Mouse (Mus musculus) embryonic facial prominence, embryonic 14.5 days (tissue): ENCODE measurements around the gene Map3k20. TPM values are rescaled to one million over a fixed set of nuclear protein-coding genes. Genes with fewer than 3 reads are reported as not detected.

Experiments
- ATAC-seq: fragments of 200-750 bp; cut with Nextera tagmentation; 2 replicates; pipeline ENCODE4 v1.8.0; 2017; ENCODE audit warnings: low read depth, moderate number of reproducible peaks, moderate TSS enrichment
- DNase-seq: peaks from one replicate; pipeline ENCODE4 v3.0.0-alpha.2; 2015; ENCODE audit warnings: low spot score
- H3K27ac ChIP-seq: fragments of 300-500 bp; sonication (generic); replicated peaks from 2 replicates; pipeline ENCODE4 v1.5.1; 2014; ENCODE audit warnings: low read depth, mild to moderate bottlenecking, low read length, moderate library complexity
- H3K27me3 ChIP-seq: fragments of 300-500 bp; sonication (generic); replicated peaks from 2 replicates; pipeline ENCODE4 v1.6.1; 2014; ENCODE audit warnings: low read length; ENCODE audit not compliant: control insufficient read depth, insufficient read depth
- H3K36me3 ChIP-seq: fragments of 300-500 bp; sonication (generic); 2 replicates; pipeline ENCODE4 v1.6.1; 2014; ENCODE audit warnings: low read length, mixed read lengths; ENCODE audit not compliant: control insufficient read depth, insufficient read depth
- H3K4me1 ChIP-seq: fragments of 300-500 bp; sonication (generic); 2 replicates; pipeline ENCODE4 v1.6.1; 2014; ENCODE audit warnings: antibody characterized with exemption, low read length; ENCODE audit not compliant: control insufficient read depth, insufficient read depth
- H3K4me2 ChIP-seq: fragments of 300-500 bp; sonication (generic); 2 replicates; pipeline ENCODE4 v1.6.1; 2014; ENCODE audit warnings: low read depth, mild to moderate bottlenecking, low read length, moderate library complexity, mixed read lengths
- H3K4me3 ChIP-seq: fragments of 300-500 bp; sonication (generic); 2 replicates; pipeline ENCODE4 v1.5.1; 2014; ENCODE audit warnings: low read depth, mild to moderate bottlenecking, low read length
- H3K9ac ChIP-seq: fragments of 300-500 bp; sonication (generic); 2 replicates; pipeline ENCODE4 v1.6.1; 2014; ENCODE audit warnings: low read depth, mild to moderate bottlenecking, low read length, moderate library complexity, mixed read lengths
- H3K9me3 ChIP-seq: fragments of 300-500 bp; sonication (generic); 2 replicates; pipeline ENCODE4 v1.6.1; 2016; ENCODE audit warnings: low read length; ENCODE audit not compliant: control insufficient read depth
- WGBS: fragments of 180-500 bp; shearing (Covaris S2); extraction: QIAGEN DNeasy Blood & Tissue Kit; methylation state at CpG from one replicate; pipeline ENCODE4 v1.1.7; 2014; 5-methylcytosine and 5-hydroxymethylcytosine counted together
- polyA plus RNA-seq: library from polyadenylated mRNA; unstranded; fragments of >200 nt; fragmentation: Nextera tagmentation; extraction: Ambion mirVana; gene quantifications from 2 replicates; pipeline ENCODE4 v1.2.1, GENCODE M21; 2014

The Map3k20 gene
- polyA plus RNA-seq, 1 experiment from 2014 or later: 22.3 TPM

GRCm38 (mm10) chr2:72383321-72383720 lies 97.9 kb downstream of the Map3k20 start:
- WGBS: 64% methylated on average over 11 of the region's 11 CpGs
- peaks cover 19% of the 10 kb centered on the region for H3K36me3 ChIP-seq
- ATAC-seq (no peak), DNase-seq (peak; percentile 33)
- no peak overlapping the region for H3K4me2 ChIP-seq
- no peak overlapping the region for H3K9ac ChIP-seq
- no peak overlapping the region for H3K27ac ChIP-seq
- H3K4me3 ChIP-seq: no peak overlapping the region
- no peaks in the 10 kb centered on the region for H3K4me1 ChIP-seq
- H3K27me3 ChIP-seq: no peaks in the 10 kb centered on the region
- no peaks in the 10 kb centered on the region for H3K9me3 ChIP-seq

- Histone ChIP-seq H3K4me2 (no peak overlapping the region), H3K27ac (no peak overlapping the region), H3K27me3 (no peaks in the 10 kb centered on the region), H3K36me3 (0 out of 2 replicates have a peak, but pooled peaks cover under 1% of the 10 kb centered on the region), H3K9ac (no peak overlapping the region), H3K9me3 (no peaks in the 10 kb centered on the region), H3K4me1 (no peaks in the 10 kb centered on the region), H3K4me3 (no peak overlapping the region)
- 89% methylated on average over 13 of the region's 13 CpGs for WGBS
- DNase-seq (no peak), ATAC-seq (no peak)
Observed at GRCm38 (mm10) chr2:72389411-72389810, 104.0 kb downstream of the Map3k20 start.

- ATAC-seq (peak; percentile 38; the same call in 1 of the 2 replicates), DNase-seq (peak; percentile 86)
- Histone ChIP-seq H3K9me3 (0 out of 2 replicates have a peak, but pooled peaks cover 2% of the 10 kb centered on the region), H3K4me1 (no peaks in the 10 kb centered on the region), H3K9ac (no peak overlapping the region), H3K27me3 (no peaks in the 10 kb centered on the region), H3K36me3 (peaks cover 6% of the 10 kb centered on the region; the same call in 1 of the 2 replicates), H3K4me2 (no peak overlapping the region), H3K4me3 (no peak overlapping the region), H3K27ac (no peak overlapping the region)
- WGBS: 21% methylated on average over 9 of the region's 9 CpGs
Observed at GRCm38 (mm10) chr2:72389942-72390341, 104.5 kb downstream of the Map3k20 start.

GRCm38 (mm10) chr2:72390474-72390873 lies 105.0 kb downstream of the Map3k20 start:
- ATAC-seq (no peak), DNase-seq (no peak)
- peaks cover 11% of the 10 kb centered on the region; the same call in 1 of the 2 replicates for H3K36me3 ChIP-seq
- H3K4me2 ChIP-seq: no peak overlapping the region
- no peaks in the 10 kb centered on the region for H3K4me1 ChIP-seq
- no peak overlapping the region for H3K27ac ChIP-seq
- no peaks in the 10 kb centered on the region for H3K27me3 ChIP-seq
- H3K9me3 ChIP-seq: 0 out of 2 replicates have a peak, but pooled peaks cover 7% of the 10 kb centered on the region
- no peak overlapping the region for H3K4me3 ChIP-seq
- H3K9ac ChIP-seq: no peak overlapping the region
- WGBS: 74% methylated on average over 6 of the region's 6 CpGs

DNA sequence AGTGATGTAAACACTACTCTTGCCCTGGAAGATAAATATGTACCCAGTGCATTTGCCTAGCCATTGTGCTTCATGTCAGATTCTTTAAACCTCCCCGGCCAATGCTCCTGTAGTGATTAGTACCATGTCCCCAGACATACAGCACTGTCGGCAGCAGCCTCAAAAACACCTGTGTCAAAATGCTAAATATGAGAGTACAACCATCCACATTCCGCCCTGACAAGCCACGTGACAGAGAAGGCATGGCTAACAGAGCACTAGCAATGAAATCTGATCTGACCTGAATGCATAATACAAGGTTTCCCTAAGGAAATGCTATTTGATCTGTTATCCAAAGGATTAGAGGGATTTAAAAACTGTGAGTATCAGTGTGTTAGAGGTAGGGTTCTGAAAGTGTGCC lies 105.6 kb downstream of the Map3k20 start:
- ATAC-seq (peak; percentile 88), DNase-seq (peak; percentile 69)
- no peaks in the 10 kb centered on the region for H3K4me1 ChIP-seq
- H3K9me3 ChIP-seq: peaks cover 10% of the 10 kb centered on the region; the same call in 1 of the 2 replicates
- 36% methylated on average over 4 of the region's 4 CpGs for WGBS
- H3K27ac ChIP-seq: no peak overlapping the region
- no peak overlapping the region for H3K9ac ChIP-seq
- no peak overlapping the region for H3K4me3 ChIP-seq
- H3K27me3 ChIP-seq: no peaks in the 10 kb centered on the region
- H3K4me2 ChIP-seq: no peak overlapping the region
- H3K36me3 ChIP-seq: peaks cover 11% of the 10 kb centered on the region; the same call in 1 of the 2 replicates

GRCm38 (mm10) chr2:72391721-72392120 lies 106.3 kb downstream of the Map3k20 start:
- Histone ChIP-seq H3K27me3 (no peaks in the 10 kb centered on the region), H3K36me3 (peaks cover 11% of the 10 kb centered on the region; the same call in 1 of the 2 replicates), H3K27ac (no peak overlapping the region), H3K4me2 (no peak overlapping the region), H3K4me1 (no peaks in the 10 kb centered on the region), H3K4me3 (no peak overlapping the region), H3K9ac (no peak overlapping the region), H3K9me3 (peaks cover 13% of the 10 kb centered on the region; the same call in 1 of the 2 replicates)
- DNase-seq (no peak), ATAC-seq (no peak)
- 92% methylated on average over 2 of the region's 2 CpGs for WGBS

DNA sequence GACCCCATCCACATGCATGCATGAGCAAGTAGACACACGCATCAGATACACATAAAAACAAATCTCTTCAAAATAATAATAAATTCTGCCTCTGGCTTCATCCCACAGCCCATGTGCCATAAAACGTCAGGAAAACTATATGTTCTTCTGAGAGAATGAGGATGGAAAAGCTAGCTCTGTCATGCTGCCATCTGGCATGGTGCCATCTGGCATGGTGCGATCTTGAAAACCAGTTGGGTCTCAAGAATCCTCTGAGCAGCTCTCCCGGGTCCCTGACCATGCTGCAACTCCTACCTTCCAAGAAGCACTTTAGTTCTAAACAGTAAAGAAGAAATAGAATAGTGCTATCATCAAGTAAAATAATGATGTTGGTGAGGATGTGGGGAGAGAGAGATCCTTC lies 106.9 kb downstream of the Map3k20 start:
- WGBS: 46% methylated on average over 4 of the region's 4 CpGs
- DNase-seq (no peak), ATAC-seq (no peak)
- Histone ChIP-seq H3K36me3 (peaks cover 11% of the 10 kb centered on the region; the same call in 1 of the 2 replicates), H3K4me2 (no peak overlapping the region), H3K9me3 (peaks cover 13% of the 10 kb centered on the region; the same call in 1 of the 2 replicates), H3K27me3 (no peaks in the 10 kb centered on the region), H3K4me3 (no peak overlapping the region), H3K9ac (no peak overlapping the region), H3K4me1 (no peaks in the 10 kb centered on the region), H3K27ac (no peak overlapping the region)

GRCm38 (mm10) chr2:72396934-72397333 lies 111.5 kb downstream of the Map3k20 start:
- H3K4me2 ChIP-seq: no peak overlapping the region
- WGBS: 84% methylated on average over 6 of the region's 6 CpGs
- H3K27ac ChIP-seq: no peak overlapping the region
- H3K9me3 ChIP-seq: peaks cover 13% of the 10 kb centered on the region; the same call in 1 of the 2 replicates
- no peak overlapping the region for H3K9ac ChIP-seq
- H3K4me3 ChIP-seq: no peak overlapping the region
- no peaks in the 10 kb centered on the region for H3K27me3 ChIP-seq
- no peak for ATAC-seq
- no peaks in the 10 kb centered on the region for H3K4me1 ChIP-seq
- peaks cover 11% of the 10 kb centered on the region; the same call in 1 of the 2 replicates for H3K36me3 ChIP-seq
- no peak for DNase-seq

DNA sequence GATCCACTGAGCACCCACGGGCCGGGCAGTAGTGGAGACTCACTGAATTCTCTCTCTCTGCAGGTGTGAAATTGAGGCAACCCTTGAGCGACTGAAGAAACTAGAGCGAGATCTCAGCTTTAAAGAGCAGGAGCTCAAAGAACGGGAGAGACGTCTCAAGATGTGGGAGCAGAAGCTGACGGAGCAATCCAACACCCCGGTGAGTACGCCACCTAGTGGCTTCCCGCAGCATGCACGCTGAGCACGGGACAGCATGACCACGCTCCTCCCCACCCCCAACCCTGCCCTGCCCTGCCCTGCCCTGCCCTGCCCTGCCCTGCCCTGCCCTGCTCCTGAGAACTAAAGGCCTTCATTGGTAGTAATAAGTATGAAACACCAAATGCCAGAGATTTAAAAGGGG lies 112.8 kb downstream of the Map3k20 start:
- 23% methylated on average over 13 of the region's 13 CpGs for WGBS
- Histone ChIP-seq H3K36me3 (peaks cover 16% of the 10 kb centered on the region; the same call in 1 of the 2 replicates), H3K27me3 (no peaks in the 10 kb centered on the region), H3K4me3 (no peak overlapping the region), H3K4me2 (no peak overlapping the region), H3K4me1 (no peaks in the 10 kb centered on the region), H3K27ac (no peak overlapping the region), H3K9me3 (peaks cover 13% of the 10 kb centered on the region; the same call in 1 of the 2 replicates), H3K9ac (no peak overlapping the region)
- DNase-seq: peak; percentile 16
- no peak for ATAC-seq
